Mouse (Mus musculus) stomach, postnatal 0 days (tissue): ENCODE measurements around the gene Ero1lb.

ENCODE experiments used
- CTCF ChIP-seq: IDR thresholded peaks from 2 replicates; pipeline ENCODE4 v1.5.1; 2016; ENCODE audit warnings: antibody characterized with exemption, low read depth, mild to moderate bottlenecking, moderate library complexity
- EP300 ChIP-seq: optimal IDR thresholded peaks from 2 replicates; pipeline ENCODE3; 2016; ENCODE audit warnings: antibody characterized with exemption

- TF ChIP-seq EP300 (no peak), CTCF (no peak)
Observed at GRCm38 (mm10) chr13:12562256-12562655, 3.4 kb upstream of the Ero1lb start.
